Mouse (Mus musculus): ENCODE data around the gene Cdca8.

GRCm38 (mm10) chr4:124957284-124957683 lies 18.2 kb upstream of the Cdca8 start:
- TF ChIP-seq POLR2A (IDR thresholded peaks at IDR 0.05; ENCODE audit: low read depth, low read length): no peak
- no peak for TF ChIP-seq CTCF (conservative IDR thresholded peaks at IDR 0.05 in 1 of 2, IDR thresholded peaks at IDR 0.05 in 1 of 2; ENCODE audit: low read depth in 2 of 2, low read length in 2 of 2)
- no peak for TF ChIP-seq CHD2 (IDR thresholded peaks at IDR 0.05; ENCODE audit: low read length)
- no peak for TF ChIP-seq POLR2AphosphoS2 (IDR thresholded peaks at IDR 0.05; ENCODE audit: low read depth, low read length)
- TF ChIP-seq JUN (IDR thresholded peaks at IDR 0.05; ENCODE audit: insufficient read depth, low read depth, low read length): no peak
- TF ChIP-seq USF1 (IDR thresholded peaks at IDR 0.05; ENCODE audit: low read depth, low read length): no peak

Measured in CH12.LX (cell line).